Mouse (Mus musculus) small intestine, adult 2 months (tissue): ENCODE data around the gene Rab11a. TPM values are rescaled to one million over a fixed set of nuclear protein-coding genes. Genes with fewer than 3 reads are reported as not detected.

ENCODE experiments used
- H3K27ac ChIP-seq: fragments of 200-500 bp; 2 replicates; pipeline ENCODE4 v1.5.1; 2012; ENCODE audit warnings: low read depth, low read length, control low read depth, inconsistent platforms; ENCODE audit not compliant: insufficient read depth
- H3K27me3 ChIP-seq: fragments of 200-500 bp; 2 replicates; pipeline ENCODE4 v1.6.1; 2012; ENCODE audit warnings: mild to moderate bottlenecking, moderate library complexity, low read length, inconsistent platforms; ENCODE audit not compliant: control insufficient read depth, insufficient read depth
- H3K36me3 ChIP-seq: fragments of 200-500 bp; 2 replicates; pipeline ENCODE4 v1.6.1; 2012; ENCODE audit warnings: mild to moderate bottlenecking, low read length, control low read depth, inconsistent platforms; ENCODE audit not compliant: control insufficient read depth, insufficient read depth
- H3K4me1 ChIP-seq: fragments of 200-500 bp; 2 replicates; pipeline ENCODE4 v1.6.1; 2012; ENCODE audit warnings: low read length, inconsistent platforms, mixed read lengths; ENCODE audit not compliant: control insufficient read depth, insufficient read depth, insufficient read length
- H3K4me3 ChIP-seq: fragments of 200-500 bp; 2 replicates; pipeline ENCODE4 v1.5.1; 2012; ENCODE audit warnings: low read depth, mild to moderate bottlenecking, control low read depth, inconsistent platforms, low read length, moderate library complexity
- CTCF ChIP-seq: fragments of 200-500 bp; IDR thresholded peaks from 2 replicates; pipeline ENCODE4 v1.5.1; 2012; ENCODE audit warnings: low read depth, mild to moderate bottlenecking, control low read depth, inconsistent platforms, low read length, moderate library complexity, mixed read lengths; ENCODE audit not compliant: insufficient replicate concordance, insufficient read length; ENCODE audit errors: extremely low read depth
- POLR2A ChIP-seq: fragments of 200-500 bp; IDR thresholded peaks from 2 replicates; pipeline ENCODE4 v1.6.1; 2012; ENCODE audit warnings: low read depth, mild to moderate bottlenecking, control low read depth, inconsistent platforms, low read length, moderate library complexity
- WGBS: fragments of 180-500 bp; shearing (Covaris S2); methylation state at CpG from one replicate; pipeline ENCODE4 v1.1.7; 2018; 5-methylcytosine and 5-hydroxymethylcytosine counted together
- polyA plus RNA-seq: library from polyadenylated mRNA; depleted of rRNA; stranded (reverse); fragments of >200 nt; gene quantifications from 2 replicates; pipeline ENCODE4 v1.2.3, GENCODE M21; 2012

Rab11a gene
- polyA plus RNA-seq, 1 experiment: 74.3 TPM

GRCm38 (mm10) chr9:64775491-64775890, 37.9 kb upstream of the Rab11a start:
- Histone ChIP-seq H3K27me3 (no peaks in the 10 kb centered on the region), H3K27ac (no peak overlapping the region), H3K4me3 (no peak overlapping the region), H3K36me3 (no peaks in the 10 kb centered on the region), H3K4me1 (no peaks in the 10 kb centered on the region)
- WGBS: 76% methylated on average over 4 of the region's 4 CpGs
- no peak for TF ChIP-seq CTCF
- TF ChIP-seq POLR2A: no peak

DNA sequence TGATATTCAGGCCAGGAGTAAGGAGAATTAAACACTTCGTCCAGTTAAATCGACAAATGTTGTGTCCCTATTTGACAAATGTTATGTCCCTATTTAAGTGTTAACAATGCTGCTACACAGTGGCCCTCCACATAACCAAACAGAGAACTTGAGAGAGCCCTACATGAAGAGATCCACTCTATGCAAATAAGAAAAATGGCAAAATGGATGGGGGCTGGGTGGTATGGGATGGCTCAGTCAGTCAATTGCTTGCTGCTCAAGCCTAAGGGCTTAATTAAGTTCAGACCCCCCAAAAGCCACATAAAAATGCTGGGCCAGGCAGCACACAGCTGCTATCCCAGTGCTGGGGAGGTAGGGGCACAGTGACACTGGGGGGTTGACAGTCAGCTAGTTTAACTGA, 37.3 kb upstream of the Rab11a start:
- Histone ChIP-seq H3K27ac (no peak overlapping the region), H3K36me3 (no peaks in the 10 kb centered on the region), H3K27me3 (no peaks in the 10 kb centered on the region), H3K4me1 (no peaks in the 10 kb centered on the region), H3K4me3 (no peak overlapping the region)
- 57% methylated on average over 2 of the region's 2 CpGs for WGBS
- TF ChIP-seq CTCF (no peak), POLR2A (no peak)

DNA sequence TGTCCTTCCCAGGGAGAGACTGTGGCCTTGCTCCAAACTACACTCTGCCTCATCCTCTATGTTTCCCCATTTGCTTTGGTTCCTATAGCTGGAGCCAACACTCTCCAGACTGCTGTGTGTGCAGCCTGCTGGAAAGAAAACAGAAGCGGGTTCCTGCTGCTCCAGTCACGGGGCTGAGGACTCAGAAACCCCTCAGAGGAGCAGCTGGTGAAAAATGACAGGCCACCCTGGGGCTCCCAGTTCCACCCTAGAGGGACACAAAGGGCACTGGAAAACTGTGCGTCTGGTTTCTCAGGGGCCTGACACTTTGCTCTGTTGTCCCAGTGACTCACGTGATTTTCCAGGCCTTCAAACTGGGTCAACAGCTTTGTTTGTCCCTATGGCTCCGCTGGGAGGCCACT, 36.9 kb upstream of the Rab11a start:
- H3K4me3 ChIP-seq: no peak overlapping the region
- 34% methylated on average over 5 of the region's 5 CpGs for WGBS
- TF ChIP-seq POLR2A: no peak
- no peak for TF ChIP-seq CTCF
- H3K27me3 ChIP-seq: no peaks in the 10 kb centered on the region
- no peaks in the 10 kb centered on the region for H3K4me1 ChIP-seq
- no peaks in the 10 kb centered on the region for H3K36me3 ChIP-seq
- no peak overlapping the region for H3K27ac ChIP-seq

DNA sequence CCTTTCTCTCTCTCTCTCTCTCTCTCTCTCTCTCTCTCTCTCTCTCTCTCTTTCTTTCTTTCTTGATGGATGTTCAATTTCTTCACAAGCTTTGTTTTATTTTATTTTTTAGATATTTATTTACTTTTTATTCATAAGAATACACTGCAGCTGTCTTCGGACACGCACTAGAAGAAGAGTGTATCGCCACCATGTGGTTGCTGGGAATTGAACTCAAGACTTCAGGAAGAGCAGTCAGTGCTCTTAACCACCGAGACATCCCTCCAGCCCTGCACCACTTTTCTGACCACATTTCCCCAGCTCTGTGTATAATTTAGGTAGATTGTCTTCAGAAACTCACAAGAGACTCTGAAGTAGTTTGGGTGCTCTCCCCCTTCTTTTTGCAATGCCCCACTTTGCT, 36.4 kb upstream of the Rab11a start:
- no peak for TF ChIP-seq CTCF
- TF ChIP-seq POLR2A: no peak
- 48% methylated on average over 4 of the region's 4 CpGs for WGBS
- Histone ChIP-seq H3K27ac (no peak overlapping the region), H3K27me3 (no peaks in the 10 kb centered on the region), H3K36me3 (no peaks in the 10 kb centered on the region), H3K4me1 (no peaks in the 10 kb centered on the region), H3K4me3 (no peak overlapping the region)

- Histone ChIP-seq H3K27me3 (no peaks in the 10 kb centered on the region), H3K4me1 (no peaks in the 10 kb centered on the region), H3K4me3 (no peak overlapping the region), H3K36me3 (no peaks in the 10 kb centered on the region), H3K27ac (no peak overlapping the region)
- TF ChIP-seq CTCF (no peak), POLR2A (no peak)
- whole genome bisulfite sequencing: 79% methylated on average over 8 of the region's 8 CpGs
Measured at GRCm38 (mm10) chr9:64773254-64773653, 35.7 kb upstream of the Rab11a start.

- H3K4me3 ChIP-seq: no peak overlapping the region
- no peaks in the 10 kb centered on the region for H3K36me3 ChIP-seq
- no peak for TF ChIP-seq POLR2A
- TF ChIP-seq CTCF: no peak
- WGBS: 49% methylated on average over 5 of the region's 5 CpGs
- H3K4me1 ChIP-seq: no peaks in the 10 kb centered on the region
- H3K27ac ChIP-seq: no peak overlapping the region
- no peaks in the 10 kb centered on the region for H3K27me3 ChIP-seq
Measured at GRCm38 (mm10) chr9:64771236-64771635, 33.7 kb upstream of the Rab11a start.

- no peaks in the 10 kb centered on the region for H3K27me3 ChIP-seq
- no peak overlapping the region for H3K4me3 ChIP-seq
- no peak overlapping the region for H3K27ac ChIP-seq
- H3K36me3 ChIP-seq: no peaks in the 10 kb centered on the region
- no peaks in the 10 kb centered on the region for H3K4me1 ChIP-seq
- no peak for TF ChIP-seq POLR2A
- TF ChIP-seq CTCF: no peak
- 55% methylated on average over 5 of the region's 5 CpGs for WGBS
Measured at GRCm38 (mm10) chr9:64770411-64770849, 32.9 kb upstream of the Rab11a start.

GRCm38 (mm10) chr9:64769911-64770310, 32.4 kb upstream of the Rab11a start:
- no peak overlapping the region for H3K4me3 ChIP-seq
- H3K27ac ChIP-seq: no peak overlapping the region
- WGBS: 93% methylated on average over 6 of the region's 6 CpGs
- H3K4me1 ChIP-seq: no peaks in the 10 kb centered on the region
- no peaks in the 10 kb centered on the region for H3K27me3 ChIP-seq
- no peaks in the 10 kb centered on the region for H3K36me3 ChIP-seq
- TF ChIP-seq CTCF (no peak), POLR2A (no peak)
